Mouse (Mus musculus): ENCODE data around the gene Palm2.

Gene Palm2

GRCm38 (mm10) chr4:57568268-57569068, 134.4 kb downstream of the Palm2 start:
- DNase-seq (ENCODE audit: low spot score in 2 of 2): no peak

DNA sequence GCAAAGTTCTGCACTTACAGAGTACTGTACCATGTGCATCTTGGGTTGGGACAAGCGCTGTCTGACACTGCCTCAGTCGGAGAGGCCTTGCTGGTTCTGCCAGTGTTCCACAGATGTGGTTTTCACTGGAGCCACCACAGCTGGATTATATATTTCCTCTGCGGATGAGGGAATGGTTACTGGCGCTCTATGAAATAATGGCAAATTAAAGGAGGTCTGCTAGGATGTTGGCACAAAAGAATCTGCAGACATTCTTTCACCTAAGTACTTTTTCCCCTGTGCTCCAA, 135.0 kb downstream of the Palm2 start:
- no peak for DNase-seq (ENCODE audit: low spot score in 2 of 2)

GRCm38 (mm10) chr4:57569711-57570110, 135.7 kb downstream of the Palm2 start:
- DNase-seq (ENCODE audit: low spot score in 2 of 2): no peak

GRCm38 (mm10) chr4:57570229-57570628, 136.2 kb downstream of the Palm2 start:
- DNase-seq (ENCODE audit: low spot score in 2 of 2): no peak

GRCm38 (mm10) chr4:57574181-57574580, 140.1 kb downstream of the Palm2 start:
- DNase-seq (ENCODE audit: low spot score in 2 of 2): no peak

GRCm38 (mm10) chr4:57574646-57575045, 140.6 kb downstream of the Palm2 start:
- DNase-seq (ENCODE audit: low spot score in 2 of 2): no peak

DNA sequence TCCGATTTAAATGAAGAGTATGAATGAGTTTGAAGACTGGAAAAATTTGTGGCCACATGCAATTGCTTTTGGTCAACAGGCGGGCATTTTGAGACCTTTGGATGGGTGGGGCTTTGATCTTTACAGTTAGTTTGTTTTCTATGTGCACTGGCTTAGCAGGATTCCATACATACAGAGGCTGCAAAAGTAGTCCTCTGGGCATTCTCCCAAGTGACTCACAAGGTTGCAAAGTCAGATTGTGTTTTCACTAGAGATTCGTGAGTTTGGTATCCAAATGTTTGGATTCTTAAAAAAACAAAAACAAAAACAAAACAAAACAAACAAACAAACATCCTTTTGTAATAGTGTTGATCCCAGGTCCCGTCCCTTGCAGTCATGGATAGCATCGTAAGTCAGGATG, 141.6 kb downstream of the Palm2 start:
- no peak for DNase-seq (ENCODE audit: low spot score in 2 of 2)

DNA sequence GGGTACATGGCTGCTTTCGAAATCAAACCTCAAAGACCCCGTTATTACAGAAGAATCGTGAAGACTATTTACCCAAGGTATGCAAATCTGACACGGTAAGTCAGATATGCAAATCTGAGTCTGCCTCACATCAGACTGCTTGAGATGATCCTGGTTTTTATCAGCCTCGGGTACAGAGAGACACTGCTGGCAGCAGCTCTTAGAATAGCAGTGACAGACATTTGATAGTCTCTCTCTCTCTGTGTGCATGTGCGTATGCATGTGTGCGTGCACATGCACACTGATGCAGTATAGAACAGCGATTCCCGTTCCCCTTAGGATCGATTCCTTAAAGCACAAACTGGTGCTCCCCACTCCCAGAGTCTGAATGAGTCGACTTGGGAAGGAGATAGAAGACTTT, 142.0 kb downstream of the Palm2 start:
- no peak for DNase-seq (ENCODE audit: low spot score in 2 of 2)

GRCm38 (mm10) chr4:57579683-57580082, 145.6 kb downstream of the Palm2 start:
- no peak for DNase-seq (ENCODE audit: low spot score in 2 of 2)

DNA sequence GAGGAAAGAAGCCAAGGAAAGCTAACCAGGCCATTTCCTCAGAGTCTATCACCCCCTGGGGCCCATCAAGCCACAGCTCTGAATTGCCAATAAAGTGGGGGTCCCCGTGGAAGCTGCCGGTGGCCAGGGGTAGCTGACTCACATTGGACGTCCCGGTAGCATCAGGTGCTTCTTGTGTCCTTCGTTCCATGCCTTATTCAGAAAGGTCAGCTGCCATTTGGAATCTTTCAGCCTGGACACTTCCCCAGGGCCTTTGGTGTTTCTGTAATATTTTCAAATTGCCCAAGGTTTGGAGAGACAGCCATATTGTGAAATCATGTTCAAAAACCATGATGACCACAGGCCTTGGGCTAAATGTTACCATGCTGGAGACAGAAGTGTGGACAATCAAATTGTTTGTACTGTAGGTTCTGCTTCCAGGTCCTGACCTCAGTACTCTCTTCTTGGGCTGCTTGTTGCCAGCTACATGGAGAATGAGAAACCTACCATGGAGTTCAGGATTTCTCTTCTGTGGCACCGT, 151.3 kb downstream of the Palm2 start:
- no peak for DNase-seq (ENCODE audit: low spot score in 2 of 2)

DNA sequence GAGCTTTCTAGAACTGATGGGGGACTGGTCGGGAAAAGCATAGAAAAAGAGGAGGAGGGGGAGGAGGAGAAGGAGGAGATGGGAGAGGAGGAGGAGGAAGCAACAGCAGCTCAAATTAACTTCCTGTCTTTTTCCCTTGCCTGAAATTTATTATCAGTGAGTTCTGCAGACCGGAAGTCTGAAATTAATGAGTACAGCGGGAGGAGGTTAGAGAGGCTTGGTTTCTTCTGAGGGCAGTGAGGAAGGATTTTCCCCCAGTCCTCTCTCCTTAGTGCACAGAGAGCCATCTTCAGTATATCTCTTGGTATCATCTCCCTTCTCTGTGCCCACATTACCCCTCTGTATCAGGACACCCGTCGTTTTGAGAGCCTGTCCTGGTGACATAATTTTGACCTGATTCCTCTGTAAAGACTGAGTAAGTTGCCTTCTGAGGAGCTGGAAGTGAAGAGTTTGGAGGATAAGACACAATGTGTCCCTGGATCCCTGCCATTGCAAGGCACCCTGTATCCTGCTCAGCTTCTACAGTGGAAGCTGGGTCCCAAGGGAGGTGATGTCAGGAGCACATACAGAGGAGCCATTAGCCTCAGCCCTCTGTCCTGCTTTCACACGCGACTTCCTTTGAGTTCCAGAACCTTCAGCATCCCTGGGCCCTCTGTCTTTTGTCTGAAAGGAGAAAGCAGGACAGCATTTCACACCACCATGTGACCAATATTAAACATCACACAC, 153.0 kb downstream of the Palm2 start:
- no peak for DNase-seq (ENCODE audit: low spot score in 2 of 2)

- no peak for DNase-seq (ENCODE audit: low spot score in 2 of 2)
Measured at GRCm38 (mm10) chr4:57588356-57588755, 154.3 kb downstream of the Palm2 start.

DNA sequence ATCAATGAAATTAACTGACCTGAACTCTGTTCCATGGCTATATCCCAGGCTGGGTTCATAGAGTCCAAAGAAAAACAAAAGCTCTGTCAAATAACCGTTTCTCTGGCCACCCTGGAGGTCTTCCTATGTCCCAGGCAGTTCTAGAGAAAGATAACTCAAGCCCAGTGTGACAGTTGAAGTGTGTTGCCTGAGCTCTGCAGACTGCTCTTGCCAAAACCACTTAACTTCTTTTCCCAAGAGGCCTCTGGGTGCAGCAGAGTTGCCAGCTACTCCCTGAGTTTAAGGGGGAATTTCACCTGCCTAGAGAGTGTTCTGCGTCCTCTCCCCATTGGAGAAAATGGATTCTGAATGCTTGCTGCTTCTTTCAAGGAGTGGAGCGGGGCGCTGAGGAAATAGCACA, 158.7 kb downstream of the Palm2 start:
- no peak for DNase-seq (ENCODE audit: low spot score in 2 of 2)

DNA sequence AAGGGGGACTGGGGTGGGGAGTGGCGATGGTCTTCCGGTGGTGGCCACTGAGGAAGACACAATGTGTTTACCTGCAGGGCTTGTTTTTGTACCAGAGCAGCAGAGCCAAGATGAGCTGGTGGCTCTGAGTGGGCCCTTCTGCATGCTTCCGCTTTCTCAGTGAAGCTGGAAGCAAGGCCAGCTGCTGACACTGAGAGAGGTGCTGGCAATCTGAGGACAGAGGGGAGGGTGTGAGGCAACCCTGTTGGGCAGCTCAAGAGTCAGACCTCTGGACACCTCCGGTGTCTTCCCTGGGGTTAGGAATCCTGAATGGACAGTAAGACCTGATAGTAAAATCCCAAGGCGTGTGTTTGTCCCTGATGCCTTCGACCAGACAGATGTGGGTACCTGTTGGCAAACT, 165.9 kb downstream of the Palm2 start:
- no peak for DNase-seq (ENCODE audit: low spot score in 2 of 2)

DNA sequence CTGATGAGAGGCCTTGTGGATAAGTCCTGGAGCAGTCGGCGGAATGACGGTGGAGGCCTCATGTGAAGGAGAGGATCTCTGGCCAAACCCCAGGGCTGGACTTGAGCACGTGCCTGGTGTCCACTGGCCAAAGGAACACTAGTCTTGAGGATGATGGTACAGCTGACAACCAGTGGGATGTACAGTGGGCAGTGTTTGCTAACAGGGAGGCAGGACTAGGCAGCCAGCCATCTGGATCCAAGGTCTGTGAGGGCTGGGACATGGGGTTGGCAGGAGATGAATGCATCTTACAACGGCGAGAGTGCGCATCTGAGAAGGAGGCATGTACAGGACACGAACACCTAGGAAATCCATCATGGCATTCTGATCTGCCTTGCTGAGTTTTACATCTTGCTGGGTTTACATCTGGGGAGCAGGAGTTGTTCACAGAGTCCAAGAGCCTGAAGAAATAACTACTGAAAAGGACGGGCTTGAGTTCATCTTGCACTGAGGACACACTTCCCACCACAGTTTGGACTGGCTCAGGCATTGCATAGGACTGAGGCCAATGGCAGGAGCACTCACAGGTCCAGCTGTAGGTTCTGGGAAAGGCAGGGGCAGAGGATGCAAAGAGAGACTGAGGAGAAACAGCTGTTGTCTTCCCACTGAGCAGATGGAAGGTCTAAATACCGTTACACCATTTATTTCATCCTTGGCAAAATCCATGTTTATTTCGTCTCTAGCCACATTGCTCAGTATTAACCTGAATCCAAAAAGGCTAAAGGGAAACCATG, 166.8 kb downstream of the Palm2 start:
- DNase-seq (ENCODE audit: low spot score in 2 of 2): no peak

DNA sequence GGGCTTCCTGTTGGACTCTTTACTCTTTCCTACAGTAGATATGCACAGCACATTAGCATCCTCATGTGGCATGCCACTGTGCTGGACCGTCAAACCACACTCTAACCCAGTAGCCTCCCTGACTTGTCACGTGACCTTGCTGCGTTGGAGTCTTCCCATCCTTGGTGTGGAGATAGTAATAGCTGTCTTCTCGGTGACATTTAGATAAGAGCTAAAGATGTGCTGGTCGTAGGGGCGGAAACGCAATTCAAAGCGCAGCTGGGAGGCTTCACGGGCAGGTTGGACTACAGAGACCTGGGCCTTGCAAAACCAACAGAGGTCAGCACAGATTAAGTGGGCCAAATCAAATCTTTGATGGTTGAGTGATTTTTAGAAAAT, 167.4 kb downstream of the Palm2 start:
- DNase-seq (ENCODE audit: low spot score in 2 of 2): no peak

- no peak for DNase-seq (ENCODE audit: low spot score in 2 of 2)
Measured at GRCm38 (mm10) chr4:57601903-57602617, 168.0 kb downstream of the Palm2 start.

DNA sequence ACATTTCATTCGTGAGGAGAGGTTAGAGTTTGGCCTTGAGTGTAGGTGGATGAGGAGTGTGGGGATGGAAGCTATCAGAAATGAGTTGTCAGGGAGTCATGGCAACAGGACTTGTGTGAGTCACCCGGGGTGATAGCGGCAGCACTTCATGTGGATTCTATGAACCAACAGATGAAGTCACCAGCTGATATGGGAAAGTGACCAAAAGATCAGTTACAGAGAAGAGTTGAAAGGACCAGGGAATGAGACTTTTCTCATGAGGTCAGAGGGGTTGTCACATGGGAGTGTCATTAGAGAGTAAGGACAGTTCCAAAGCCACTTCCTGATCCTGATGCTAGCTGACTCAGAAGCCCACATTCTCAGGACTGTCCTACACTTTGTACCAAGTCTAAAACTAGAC, 172.2 kb downstream of the Palm2 start:
- no peak for DNase-seq (ENCODE audit: low spot score in 2 of 2)

DNA sequence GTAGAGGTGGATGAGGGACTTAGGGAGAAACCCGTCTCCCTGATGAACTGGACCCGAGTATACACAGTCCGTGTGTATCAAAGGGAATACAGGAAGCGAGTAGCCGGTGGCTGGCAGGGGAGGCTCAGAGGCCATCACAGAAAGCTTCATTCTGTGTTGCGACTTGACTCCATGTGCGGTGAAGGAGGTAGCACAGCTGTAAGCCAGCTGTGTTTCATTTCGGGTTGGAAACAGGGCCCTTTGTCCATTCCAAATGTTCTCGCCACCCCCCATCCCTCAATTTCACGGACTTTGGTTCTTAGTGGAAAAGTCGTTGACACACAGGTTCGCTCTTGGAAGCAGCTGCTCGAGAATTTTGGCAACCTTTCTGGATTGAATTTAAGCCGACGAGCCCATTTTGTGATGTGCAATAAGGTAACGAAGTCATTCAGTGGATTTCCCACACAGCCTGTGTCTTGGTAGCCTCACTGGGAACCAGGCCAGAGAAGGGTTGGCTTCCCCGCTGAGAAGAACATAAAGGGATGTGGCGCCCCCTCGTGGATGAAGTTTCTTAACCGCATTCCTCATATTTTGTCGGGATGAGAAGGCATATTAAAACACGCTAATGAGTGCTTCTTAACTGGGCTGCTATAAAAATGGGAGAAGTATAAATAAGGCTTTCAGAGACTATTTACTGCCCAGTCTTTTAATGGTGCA, 173.3 kb downstream of the Palm2 start:
- DNase-seq (ENCODE audit: low spot score in 2 of 2): peak in 1 of 2 experiments; percentile 20

DNA sequence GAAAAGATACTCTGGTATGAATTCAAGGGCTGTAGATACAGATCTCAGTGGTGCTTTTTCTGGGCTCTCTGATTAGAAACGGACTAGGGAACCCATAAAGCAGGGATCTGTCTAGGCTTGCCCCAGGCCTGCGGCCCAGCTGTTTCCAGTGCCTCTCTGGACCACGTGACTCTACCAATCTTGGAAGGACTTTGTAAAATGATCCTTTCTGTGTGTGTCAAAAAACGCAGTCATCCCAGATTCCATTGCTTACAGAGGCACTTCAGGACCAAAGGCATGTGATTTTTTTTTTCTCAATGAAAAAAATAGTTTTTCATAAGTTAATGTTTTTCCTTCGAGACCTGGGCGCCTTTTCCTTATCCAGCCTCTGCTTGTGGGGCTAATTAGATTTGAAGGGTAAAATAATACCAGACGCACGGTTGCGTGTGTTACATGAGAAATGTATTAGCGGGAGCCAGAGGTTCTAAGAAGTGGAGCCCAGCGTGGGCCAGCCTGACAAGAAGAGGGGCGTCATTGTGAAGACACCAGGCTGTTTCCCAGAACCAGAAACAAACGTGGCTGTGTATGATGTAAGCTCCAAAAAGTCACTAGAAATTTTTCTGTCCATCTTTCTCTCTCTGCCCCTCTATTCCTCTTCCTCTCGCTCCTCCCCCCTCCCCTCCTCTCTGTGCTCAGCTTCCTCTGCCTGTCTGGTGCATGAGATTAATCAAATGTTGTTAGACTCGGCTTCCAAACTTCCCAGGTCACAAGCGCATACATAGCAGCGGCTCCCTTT, 177.4 kb downstream of the Palm2 start:
- no peak for DNase-seq (ENCODE audit: low spot score in 2 of 2)

DNA sequence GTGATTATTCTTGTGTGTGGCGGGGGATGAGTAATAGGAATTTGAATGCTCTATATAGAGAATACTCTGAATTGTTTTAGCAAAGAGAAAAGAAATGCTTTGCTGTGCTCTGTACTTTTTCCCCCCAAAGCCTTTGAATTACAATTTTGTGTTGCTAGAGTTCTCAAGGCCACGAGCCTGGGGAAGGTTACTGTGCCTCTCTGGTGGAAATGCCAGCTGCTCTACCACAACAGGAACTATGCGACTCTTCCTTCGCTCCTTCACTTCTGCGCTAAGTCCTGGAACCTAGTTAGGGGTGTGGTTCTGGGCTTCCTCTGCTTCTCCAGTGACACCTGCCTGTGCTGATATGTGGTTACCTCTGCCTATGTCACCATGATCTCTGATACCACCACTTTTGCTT, 178.7 kb downstream of the Palm2 start:
- DNase-seq (ENCODE audit: low spot score in 2 of 2): no peak
